Mouse (Mus musculus) hindbrain, embryonic 10.5 days (tissue): ENCODE data around the gene Gm43552. TPM values are rescaled to one million over a fixed set of nuclear protein-coding genes. Genes with fewer than 3 reads are reported as not detected.
"Not testable (repeated sequence)": the region's sequence is repeated elsewhere in the genome, so short reads cannot be mapped to it uniquely, and the experiment has no call there.

Source experiments
- DNase-seq: peaks from one replicate; pipeline ENCODE4 v3.0.0-alpha.2; 2017; ENCODE audit warnings: low spot score
- H3K27ac ChIP-seq: fragments of 300-500 bp; sonication (generic); 2 replicates; pipeline ENCODE4 v1.5.1; 2016; ENCODE audit warnings: mild to moderate bottlenecking, moderate library complexity
- H3K27me3 ChIP-seq: fragments of 300-500 bp; sonication (generic); 2 replicates; pipeline ENCODE4 v1.6.1; 2016; ENCODE audit warnings: mild to moderate bottlenecking; ENCODE audit not compliant: poor library complexity, insufficient read depth, severe bottlenecking
- H3K36me3 ChIP-seq: fragments of 300-500 bp; sonication (generic); 2 replicates; pipeline ENCODE4 v1.6.1; 2016; ENCODE audit warnings: mild to moderate bottlenecking, moderate library complexity
- H3K4me1 ChIP-seq: fragments of 300-500 bp; sonication (generic); replicated peaks from 2 replicates; pipeline ENCODE4 v1.6.1; 2016; ENCODE audit warnings: mild to moderate bottlenecking
- H3K4me3 ChIP-seq: fragments of 300-500 bp; sonication (generic); 2 replicates; pipeline ENCODE4 v1.5.1; 2016; ENCODE audit warnings: mild to moderate bottlenecking, moderate library complexity
- H3K9me3 ChIP-seq: fragments of 300-500 bp; sonication (generic); 2 replicates; pipeline ENCODE4 v1.6.1; 2016; ENCODE audit warnings: mild to moderate bottlenecking, moderate library complexity
- WGBS: fragments of 180-500 bp; shearing (Covaris S2); methylation state at CpG from one replicate; pipeline ENCODE4 v1.1.7; 2016; 5-methylcytosine and 5-hydroxymethylcytosine counted together
- polyA plus RNA-seq: library from polyadenylated mRNA; unstranded; fragments of >200 nt; fragmentation: Nextera tagmentation; extraction: Ambion mirVana; gene quantifications from 2 replicates; pipeline ENCODE4 v1.2.1, GENCODE M21; 2016

Gene Gm43552
- not detected in 2 replicates for polyA plus RNA-seq

DNA sequence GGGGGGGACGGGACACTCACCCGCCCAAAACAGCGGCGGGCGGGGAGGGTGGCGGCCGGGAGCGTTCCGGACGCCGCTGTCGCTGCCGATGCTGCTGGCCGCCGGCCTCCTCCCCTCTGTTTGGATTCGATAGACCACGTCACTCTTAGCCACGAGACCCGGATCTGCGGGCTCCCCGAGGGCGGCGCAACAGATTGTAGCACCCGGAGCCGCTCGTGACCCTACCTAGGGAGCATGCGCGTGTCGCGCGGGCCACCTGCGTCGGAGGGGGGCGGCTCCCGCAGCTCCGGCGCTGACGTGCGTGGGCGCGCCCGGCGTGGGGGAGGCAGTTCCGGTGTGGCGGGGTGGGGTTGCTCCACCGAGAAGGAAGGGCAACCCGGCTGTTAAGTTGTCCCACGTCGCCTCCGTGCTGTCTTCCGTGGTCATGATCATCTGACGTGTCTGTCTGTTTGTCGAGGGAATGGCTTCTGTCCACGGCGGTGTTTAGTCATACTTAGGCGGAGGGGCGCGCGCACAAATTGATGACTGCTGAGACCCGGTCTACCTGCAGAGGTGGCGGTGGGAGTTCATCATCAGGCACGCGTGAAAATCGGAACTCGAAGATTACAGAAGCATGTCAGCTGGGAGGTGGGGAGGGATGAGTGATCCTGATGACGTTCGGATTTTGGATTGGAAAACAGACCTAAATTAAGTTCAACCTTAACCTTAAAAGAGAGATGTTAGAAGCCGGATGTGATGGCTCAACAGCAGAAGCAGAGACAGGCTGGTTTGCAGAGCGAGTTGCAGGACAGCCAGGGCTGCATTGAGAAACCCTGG is at the start of gene Gm43552:
Gm43552 (minus strand) TSS at position 118 of the 816 bp plus-strand sequence.
- DNase-seq, result peak; percentile 88
- H3K4me1 ChIP-seq, result peaks cover 18% of the 10 kb centered on the region
- no peaks in the 10 kb centered on the region for H3K9me3 ChIP-seq
- H3K27me3 ChIP-seq, result peaks cover 3% of the 10 kb centered on the region; the same call in 1 of the 2 replicates
- H3K36me3 ChIP-seq, result no peaks in the 10 kb centered on the region
- peak within 1 kb of the TSS; percentile 96 for H3K27ac ChIP-seq
- peak within 1 kb of the TSS; percentile 88 for H3K4me3 ChIP-seq
- under 1% methylated on average over 69 of the region's 69 CpGs for WGBS

- H3K27me3 ChIP-seq, result no peaks in the 10 kb centered on the region
- H3K27ac ChIP-seq, result no peak overlapping the region
- WGBS, result 92% methylated on average over 3 of the region's 3 CpGs
- no peak overlapping the region for H3K4me3 ChIP-seq
- H3K36me3 ChIP-seq, result peaks cover 33% of the 10 kb centered on the region
- H3K4me1 ChIP-seq, result peaks cover 13% of the 10 kb centered on the region
- no peak for DNase-seq
- no peaks in the 10 kb centered on the region for H3K9me3 ChIP-seq
These were observed 49.3 kb upstream of the Gm43552 start for GRCm38 (mm10) chr5:65541889-65542288.

DNA sequence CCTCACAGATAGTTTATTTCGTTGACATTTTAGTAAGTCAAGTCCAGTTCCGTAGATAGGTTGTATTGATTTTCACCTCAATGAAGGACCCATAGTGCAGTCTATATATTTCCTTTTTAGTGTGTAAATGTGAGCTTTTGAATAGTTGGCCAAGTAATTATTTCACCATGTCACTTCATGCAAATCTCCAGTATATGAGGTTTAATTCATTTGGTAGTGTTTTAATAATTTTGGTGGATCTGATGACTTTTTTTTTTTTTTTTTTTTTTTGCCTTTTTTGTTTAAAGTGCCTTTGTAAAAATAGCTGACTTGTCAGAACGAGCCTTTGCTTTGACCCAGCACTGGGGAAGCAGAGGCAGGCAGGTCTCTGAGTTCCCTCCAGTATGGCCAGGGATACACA is 47.2 kb upstream of the Gm43552 start:
- 96% methylated on average over 3 of the region's 3 CpGs for WGBS

GRCm38 (mm10) chr5:65538829-65539228 is 46.2 kb upstream of the Gm43552 start:
- peak overlapping the region; percentile 96 for H3K4me3 ChIP-seq
- H3K9me3 ChIP-seq, result no peaks in the 10 kb centered on the region
- WGBS, result 26% methylated on average over 4 of the region's 4 CpGs
- peaks cover 18% of the 10 kb centered on the region for H3K4me1 ChIP-seq
- no peak overlapping the region for H3K27ac ChIP-seq
- no peak for DNase-seq
- peaks cover 21% of the 10 kb centered on the region; the same call in 1 of the 2 replicates for H3K36me3 ChIP-seq
- H3K27me3 ChIP-seq, result no peaks in the 10 kb centered on the region

More for the DNA sequence above, 47.2 kb upstream of the Gm43552 start:
- Histone ChIP-seq H3K4me1 (peaks cover 18% of the 10 kb centered on the region), H3K36me3 (peaks cover 21% of the 10 kb centered on the region; the same call in 1 of the 2 replicates), H3K27me3 (no peaks in the 10 kb centered on the region), H3K27ac (no peak overlapping the region), H3K4me3 (no peak overlapping the region), H3K9me3 (no peaks in the 10 kb centered on the region)
- DNase-seq, result no peak

DNA sequence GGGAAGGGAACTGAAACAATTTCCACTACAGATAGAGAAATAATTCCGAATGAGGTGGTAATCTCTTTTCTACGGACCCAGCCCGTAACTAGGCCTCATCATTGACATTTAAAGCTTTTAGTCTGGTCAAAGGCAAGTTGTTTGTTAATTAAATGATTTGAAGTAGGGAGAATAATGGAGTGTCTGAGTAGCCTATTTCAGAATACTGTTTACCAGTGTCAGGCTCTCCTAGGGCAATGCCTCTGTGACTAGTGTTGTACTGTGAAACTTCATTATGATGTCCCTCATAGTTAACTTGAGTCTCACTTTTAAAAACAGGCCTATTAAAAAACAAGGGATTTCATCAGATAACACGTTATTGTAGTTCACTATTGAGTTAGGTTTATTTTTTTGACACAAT is 45.5 kb upstream of the Gm43552 start:
- no peaks in the 10 kb centered on the region for H3K9me3 ChIP-seq
- H3K4me1 ChIP-seq, result peaks cover 18% of the 10 kb centered on the region
- H3K4me3 ChIP-seq, result peak overlapping the region; percentile 96
- no peak for DNase-seq
- H3K27ac ChIP-seq, result peak overlapping the region; percentile 99
- no peaks in the 10 kb centered on the region for H3K27me3 ChIP-seq
- WGBS, result 1% methylated on average over 4 of the region's 4 CpGs
- peaks cover 21% of the 10 kb centered on the region; the same call in 1 of the 2 replicates for H3K36me3 ChIP-seq

DNA sequence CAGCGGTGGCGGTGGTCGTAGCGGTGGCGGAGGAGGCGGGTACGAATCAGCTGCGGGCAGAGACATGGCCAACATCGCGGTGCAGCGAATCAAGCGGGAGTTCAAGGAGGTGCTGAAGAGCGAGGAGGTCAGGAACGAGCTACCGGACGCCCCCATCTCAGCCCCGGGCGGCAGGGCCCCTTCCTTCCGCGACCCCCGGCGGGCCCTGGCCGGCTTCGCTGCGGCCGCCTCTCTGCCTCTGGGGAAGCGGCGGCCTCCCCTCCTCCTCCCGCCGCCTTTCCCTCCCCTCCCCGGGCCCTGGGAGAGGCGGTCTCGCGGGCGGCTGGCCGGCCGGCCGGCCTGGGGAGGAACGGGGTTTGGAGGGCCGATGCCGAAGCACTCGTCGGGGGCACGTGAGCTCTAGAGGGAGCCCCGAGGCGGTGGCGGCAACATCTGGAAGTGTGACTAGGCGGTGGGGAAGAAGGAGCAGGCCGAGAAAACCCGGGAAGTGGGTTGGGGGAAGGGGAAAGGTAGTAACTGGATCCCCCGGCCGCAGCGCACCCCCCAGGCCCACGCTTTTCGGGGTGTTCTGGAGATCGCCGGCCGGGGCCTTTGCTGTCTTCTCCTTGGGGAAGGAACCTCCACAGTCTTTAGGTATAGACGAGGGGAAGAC is 44.9 kb upstream of the Gm43552 start:
- WGBS, result under 1% methylated on average over 58 of the region's 59 CpGs
- Histone ChIP-seq H3K4me3 (peak overlapping the region; percentile 96), H3K4me1 (peaks cover 18% of the 10 kb centered on the region), H3K27ac (peak overlapping the region; percentile 99), H3K27me3 (no peaks in the 10 kb centered on the region), H3K9me3 (no peaks in the 10 kb centered on the region), H3K36me3 (peaks cover 21% of the 10 kb centered on the region; the same call in 1 of the 2 replicates)
- peak; percentile 77 for DNase-seq

- Histone ChIP-seq H3K4me3 (peak within 1 kb of the TSS; percentile 96), H3K9me3 (no peaks in the 10 kb centered on the region), H3K36me3 (peaks cover 18% of the 10 kb centered on the region; the same call in 1 of the 2 replicates), H3K27me3 (no peaks in the 10 kb centered on the region), H3K27ac (peak within 1 kb of the TSS; percentile 99), H3K4me1 (peaks cover 18% of the 10 kb centered on the region)
- under 1% methylated on average over 66 of the region's 66 CpGs for WGBS
- peak; percentile 95 for DNase-seq
These were observed 44.3 kb upstream of the Gm43552 start, which contains the start of the genes Smim14 and Ube2k for GRCm38 (mm10) chr5:65536751-65537419. TSS of gene Smim14 (minus strand) at chr5:65537184. TSS of gene Ube2k (plus strand) at chr5:65537233.

DNA sequence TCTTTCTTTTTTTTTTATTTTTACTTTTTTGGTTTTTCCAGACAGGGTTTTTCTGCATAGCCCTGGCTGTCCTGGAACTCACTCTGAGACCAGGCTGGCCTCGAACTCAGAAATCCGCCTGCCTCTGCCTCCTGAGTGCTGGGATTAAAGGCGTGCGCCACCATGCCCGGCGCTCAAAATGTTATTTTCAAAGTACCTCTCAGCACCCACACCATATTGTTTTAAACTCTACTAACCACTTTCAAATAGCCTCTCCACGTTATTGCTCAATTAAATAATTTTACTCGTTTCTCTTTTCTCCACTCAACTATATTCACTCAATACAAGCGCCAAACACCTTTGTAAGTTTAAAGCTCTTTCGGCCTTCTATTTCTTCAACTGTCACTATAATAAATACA is 43.4 kb upstream of the Gm43552 start:
- Histone ChIP-seq H3K27ac (peak overlapping the region; percentile 99), H3K36me3 (peaks cover 13% of the 10 kb centered on the region; the same call in 1 of the 2 replicates), H3K4me3 (peak overlapping the region; percentile 96), H3K4me1 (peaks cover 18% of the 10 kb centered on the region)
- H3K9me3 ChIP-seq, H3K27me3 ChIP-seq, DNase-seq: not testable (repeated sequence)
- 88% methylated on average over 10 of the region's 10 CpGs for WGBS

DNA sequence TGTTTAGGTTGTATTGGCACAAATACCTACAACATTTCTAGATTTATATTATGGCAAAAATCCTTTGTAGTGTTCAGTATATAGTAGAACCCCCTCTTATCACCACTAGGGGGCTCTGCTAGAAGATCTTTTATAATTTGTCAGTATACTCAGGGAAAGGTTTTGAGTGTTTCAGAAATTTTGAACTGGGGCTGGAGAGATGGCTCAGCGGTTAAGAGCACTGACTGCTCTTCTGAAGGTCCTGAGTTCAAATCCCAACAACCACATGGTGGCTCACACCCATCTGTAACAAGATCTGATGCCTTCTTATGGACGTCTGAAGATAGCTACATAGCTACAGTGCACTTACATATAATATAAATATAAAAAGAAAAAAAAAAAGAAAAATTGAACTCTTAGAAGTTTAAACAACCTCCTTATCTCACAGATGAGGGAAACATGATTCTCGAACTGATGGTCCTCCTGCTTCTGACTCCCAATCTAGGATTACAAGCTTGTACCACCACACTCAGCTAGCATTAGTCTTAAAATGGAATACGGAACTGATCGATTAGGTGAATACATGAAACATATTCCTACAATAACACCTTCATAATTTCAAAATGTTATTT is 42.9 kb upstream of the Gm43552 start:
- WGBS, result 72% methylated on average over 5 of the region's 5 CpGs
- Histone ChIP-seq H3K27me3 (no peaks in the 10 kb centered on the region), H3K4me1 (peaks cover 18% of the 10 kb centered on the region), H3K36me3 (peaks cover 10% of the 10 kb centered on the region; the same call in 1 of the 2 replicates), H3K4me3 (no peak overlapping the region), H3K9me3 (no peaks in the 10 kb centered on the region), H3K27ac (no peak overlapping the region)
- peak; percentile 6 for DNase-seq

- 71% methylated on average over 4 of the region's 4 CpGs for WGBS
- Histone ChIP-seq H3K4me3 (no peak overlapping the region), H3K27me3 (no peaks in the 10 kb centered on the region), H3K27ac (no peak overlapping the region), H3K4me1 (peaks cover 15% of the 10 kb centered on the region), H3K36me3 (peaks cover 3% of the 10 kb centered on the region; the same call in 1 of the 2 replicates), H3K9me3 (no peaks in the 10 kb centered on the region)
- no peak for DNase-seq
These were observed 41.9 kb upstream of the Gm43552 start for GRCm38 (mm10) chr5:65534496-65534895.

DNA sequence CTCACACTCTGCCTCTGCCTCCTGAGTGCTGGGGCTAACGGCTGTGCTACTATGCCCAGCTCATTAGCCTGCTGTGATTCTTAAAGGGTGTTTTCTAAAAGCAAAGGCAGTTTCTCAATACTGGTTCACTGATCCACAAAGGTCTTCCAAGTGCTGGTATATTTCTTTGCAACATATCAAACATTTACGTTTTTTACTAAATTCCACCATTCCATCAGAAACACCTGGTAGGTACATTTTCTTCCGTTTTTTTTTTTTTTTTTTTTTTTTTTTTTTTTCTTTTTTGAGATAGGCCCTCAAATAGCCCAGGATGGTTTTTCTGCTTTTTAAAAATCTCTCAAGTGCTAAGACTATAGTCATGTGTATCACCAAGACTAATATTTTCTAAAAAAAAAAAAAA is 38.6 kb upstream of the Gm43552 start:
- Histone ChIP-seq H3K9me3 (no peaks in the 10 kb centered on the region), H3K4me3 (no peak overlapping the region), H3K4me1 (peaks cover 4% of the 10 kb centered on the region), H3K27me3 (no peaks in the 10 kb centered on the region), H3K27ac (no peak overlapping the region), H3K36me3 (no peaks in the 10 kb centered on the region)
- 78% methylated on average over 3 of the region's 3 CpGs for WGBS
- DNase-seq, result no peak
